Mouse (Mus musculus) kidney, postnatal 10 days (tissue): ENCODE results near the gene Tmem143.
"Not testable (repeated sequence)": the region's sequence is repeated elsewhere in the genome, so short reads cannot be mapped to it uniquely, and the experiment has no call there.

Experiments used
- DNase-seq: peaks from one replicate; pipeline ENCODE4 v3.0.0; 2021; ENCODE audit warnings: mixed read lengths

Tmem143 gene

GRCm38 (mm10) chr7:45923762-45924428, 27.2 kb downstream of the Tmem143 start, which contains the start of gene Ccdc114:
TSS of gene Ccdc114 (plus strand) at chr7:45924072.
- peak; percentile 88 for DNase-seq

GRCm38 (mm10) chr7:45924429-45924816, 27.7 kb downstream of the Tmem143 start:
- DNase-seq = peak; percentile 69

- peak; percentile 24 for DNase-seq
These were observed 32.0 kb downstream of the Tmem143 start for GRCm38 (mm10) chr7:45928626-45929295.

GRCm38 (mm10) chr7:45929688-45930087, 32.9 kb downstream of the Tmem143 start:
- DNase-seq = no peak

GRCm38 (mm10) chr7:45933766-45934165, 37.0 kb downstream of the Tmem143 start:
- not testable (repeated sequence) for DNase-seq

- peak; percentile 82 for DNase-seq
These were observed 38.4 kb downstream of the Tmem143 start for GRCm38 (mm10) chr7:45935114-45935513.

GRCm38 (mm10) chr7:45939836-45940235, 43.1 kb downstream of the Tmem143 start:
- DNase-seq = peak; percentile 45

GRCm38 (mm10) chr7:45941986-45942385, 45.2 kb downstream of the Tmem143 start:
- DNase-seq = no peak

GRCm38 (mm10) chr7:45943280-45943679, 46.5 kb downstream of the Tmem143 start:
- DNase-seq = not testable (repeated sequence)

- DNase-seq = no peak
These were observed 52.3 kb downstream of the Tmem143 start for GRCm38 (mm10) chr7:45949061-45949460.

GRCm38 (mm10) chr7:45956611-45957010, 59.9 kb downstream of the Tmem143 start:
- no peak for DNase-seq
